Mouse (Mus musculus): ENCODE measurements around the gene Adam12.
"Not testable (repeated sequence)": the region's sequence is repeated elsewhere in the genome, so short reads cannot be mapped to it uniquely, and the experiment has no call there.

Gene Adam12

DNA sequence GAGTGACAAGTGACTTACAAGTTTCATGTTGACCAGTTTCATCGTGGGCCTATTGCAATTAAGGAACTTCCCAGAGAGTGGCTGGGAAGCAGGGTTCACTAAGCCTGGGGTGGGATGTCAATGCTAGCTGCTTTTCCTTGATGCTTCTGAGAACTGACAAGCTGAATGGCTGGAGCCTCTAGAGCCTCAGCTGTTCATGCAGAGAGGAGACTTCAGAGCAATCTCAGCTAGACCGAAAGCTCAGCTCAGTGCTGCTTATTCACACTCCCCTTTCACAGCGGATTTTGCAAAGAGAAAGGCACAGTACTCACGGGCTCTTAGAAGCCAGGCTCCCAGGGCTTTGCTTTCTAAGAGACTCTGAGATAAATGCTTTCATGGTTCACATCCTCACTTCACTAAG, 295.6 kb downstream of the Adam12 start:
- no peak for DNase-seq (ENCODE audit: low spot score in 2 of 2)

DNA sequence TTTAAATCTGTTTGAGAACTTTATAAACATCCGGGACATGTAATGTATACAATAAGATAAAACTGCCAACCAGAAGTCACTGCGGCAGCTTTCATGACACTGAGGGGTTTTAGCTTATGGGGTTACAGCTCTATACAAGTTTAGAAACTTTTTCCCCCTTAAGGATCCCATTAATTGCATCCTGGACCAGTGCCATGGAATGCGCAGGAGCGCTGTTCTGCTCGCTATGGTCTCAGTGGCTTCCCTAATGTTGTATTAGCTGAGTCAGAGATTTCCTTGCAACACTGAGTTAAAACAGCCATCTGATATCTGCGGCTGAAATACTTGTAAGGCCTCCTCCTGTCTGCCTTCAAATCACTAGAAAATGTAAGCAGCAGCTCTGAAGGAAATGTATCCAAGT, 298.6 kb downstream of the Adam12 start:
- no peak for DNase-seq (ENCODE audit: low spot score in 2 of 2)

- DNase-seq (ENCODE audit: low spot score in 2 of 2), result no peak
Observed at GRCm38 (mm10) chr7:133931481-133931880, 300.5 kb downstream of the Adam12 start.

GRCm38 (mm10) chr7:133928981-133929380, 303.0 kb downstream of the Adam12 start:
- no peak for DNase-seq (ENCODE audit: low spot score in 2 of 2)

DNA sequence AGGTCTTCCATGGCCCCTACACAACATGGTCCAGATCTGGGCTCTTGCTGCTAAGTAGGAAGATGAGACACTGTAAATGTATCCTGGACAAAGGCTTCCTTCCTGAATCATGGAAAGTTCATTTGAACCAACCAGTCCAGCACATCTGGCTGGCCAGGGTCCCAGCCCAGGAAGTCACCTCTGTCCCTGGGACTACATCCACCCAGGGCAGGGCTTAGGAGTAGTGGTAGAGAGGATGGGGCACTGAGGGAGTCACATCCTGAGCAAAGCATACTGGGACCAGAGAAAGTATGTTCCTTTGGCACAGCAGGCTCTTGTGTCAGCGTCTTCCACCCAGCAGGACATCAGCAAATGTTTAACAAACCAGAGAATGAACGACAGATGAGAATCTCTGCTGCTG, 306.2 kb downstream of the Adam12 start:
- no peak for DNase-seq (ENCODE audit: low spot score in 2 of 2)

- no peak for DNase-seq (ENCODE audit: low spot score in 2 of 2)
Observed at GRCm38 (mm10) chr7:133923994-133924393, 308.0 kb downstream of the Adam12 start.

DNA sequence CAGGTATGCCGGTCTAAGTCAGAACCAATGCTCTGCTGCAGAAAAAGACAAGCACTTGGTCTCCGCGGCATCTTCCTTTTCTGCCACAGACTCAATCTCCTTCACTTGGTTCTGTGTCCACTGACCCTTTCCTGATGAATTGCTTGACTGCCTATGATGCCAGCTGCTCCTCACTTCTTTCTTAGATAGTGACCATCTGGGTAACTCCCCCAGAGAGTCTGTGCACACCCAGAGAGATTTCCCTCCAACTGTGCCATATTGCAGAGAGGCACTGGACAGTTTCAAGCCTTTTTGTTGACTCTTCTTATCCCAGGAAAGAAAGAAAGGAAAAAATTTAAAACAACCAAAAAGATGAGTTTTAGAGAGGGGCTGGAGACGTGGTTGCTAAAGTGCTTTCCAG, 310.7 kb downstream of the Adam12 start:
- no peak for DNase-seq (ENCODE audit: low spot score in 2 of 2)

- no peak for DNase-seq (ENCODE audit: low spot score in 2 of 2)
Observed at GRCm38 (mm10) chr7:133920724-133921123, 311.2 kb downstream of the Adam12 start.

GRCm38 (mm10) chr7:133919918-133920317, 312.0 kb downstream of the Adam12 start:
- no peak for DNase-seq (ENCODE audit: low spot score in 2 of 2)

DNA sequence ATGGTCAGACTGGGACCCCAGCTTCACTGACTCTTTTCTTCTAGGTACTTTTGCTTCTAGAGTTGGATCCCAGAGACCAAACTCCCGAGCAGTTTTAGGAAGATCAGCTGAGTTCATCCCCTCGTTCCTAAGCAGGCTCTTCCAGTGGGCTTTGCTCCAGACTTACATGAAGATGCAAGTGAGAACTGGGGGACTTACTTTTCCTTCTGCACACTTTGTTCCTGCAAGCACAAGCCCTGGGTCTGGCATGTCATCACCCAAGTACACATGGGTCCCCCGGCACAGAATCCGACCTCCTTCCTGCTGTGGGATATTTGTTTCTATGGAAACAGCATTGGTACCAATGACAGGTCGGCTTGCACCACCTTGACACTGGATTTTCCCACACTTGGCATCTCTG, 312.6 kb downstream of the Adam12 start:
- DNase-seq (ENCODE audit: low spot score in 2 of 2), result no peak

GRCm38 (mm10) chr7:133916230-133916629, 315.7 kb downstream of the Adam12 start:
- no peak for DNase-seq (ENCODE audit: low spot score in 2 of 2)

DNA sequence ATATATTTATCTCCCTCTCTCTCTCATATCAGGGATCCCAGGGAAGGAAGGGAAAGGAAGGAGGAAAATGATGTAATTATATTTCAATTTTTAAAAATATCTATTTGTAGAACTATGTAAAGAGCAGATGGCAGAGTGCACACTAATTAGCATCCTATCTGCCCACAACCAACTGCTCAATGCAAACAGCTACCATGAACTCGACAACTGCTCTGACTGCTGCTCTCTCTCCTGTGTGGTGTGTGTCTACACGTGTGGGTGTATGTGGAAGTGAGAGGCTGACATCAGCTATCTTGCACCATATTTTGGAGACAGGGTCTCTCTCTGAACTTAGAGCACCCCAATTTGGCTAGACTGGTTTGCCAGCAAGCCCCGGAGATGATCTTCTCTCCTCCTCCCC, 320.1 kb downstream of the Adam12 start:
- no peak for DNase-seq (ENCODE audit: low spot score in 2 of 2)

DNA sequence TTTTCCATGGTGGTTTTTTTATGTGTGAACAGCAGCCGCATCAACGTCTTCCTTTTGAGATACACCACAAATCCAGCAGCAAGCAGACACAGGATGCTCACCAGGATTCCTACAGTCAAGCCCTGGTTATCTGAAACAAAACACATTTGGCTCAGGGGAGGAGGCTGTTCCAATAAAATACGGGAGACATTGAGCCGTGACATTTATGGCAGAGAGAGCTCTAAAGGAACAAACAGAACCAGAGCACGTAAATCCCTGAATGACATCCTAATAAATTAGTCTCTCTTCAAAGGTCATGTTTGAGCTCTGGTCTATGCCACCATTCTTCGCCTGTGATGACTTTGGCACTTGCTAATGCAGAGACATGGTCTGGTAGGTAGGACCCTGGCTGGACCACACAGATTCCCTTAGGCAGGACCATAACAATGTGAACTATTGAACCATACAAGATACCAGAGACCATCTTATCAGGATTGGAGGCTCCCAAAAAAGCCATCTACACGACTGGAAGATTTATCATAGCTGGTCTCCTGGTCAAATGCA, 322.0 kb downstream of the Adam12 start:
- DNase-seq (ENCODE audit: low spot score in 2 of 2), result no peak

GRCm38 (mm10) chr7:133908966-133909365, 323.0 kb downstream of the Adam12 start:
- DNase-seq (ENCODE audit: low spot score in 2 of 2), result no peak

- no peak for DNase-seq (ENCODE audit: low spot score in 2 of 2)
Observed at GRCm38 (mm10) chr7:133899391-133899790, 332.6 kb downstream of the Adam12 start.

DNA sequence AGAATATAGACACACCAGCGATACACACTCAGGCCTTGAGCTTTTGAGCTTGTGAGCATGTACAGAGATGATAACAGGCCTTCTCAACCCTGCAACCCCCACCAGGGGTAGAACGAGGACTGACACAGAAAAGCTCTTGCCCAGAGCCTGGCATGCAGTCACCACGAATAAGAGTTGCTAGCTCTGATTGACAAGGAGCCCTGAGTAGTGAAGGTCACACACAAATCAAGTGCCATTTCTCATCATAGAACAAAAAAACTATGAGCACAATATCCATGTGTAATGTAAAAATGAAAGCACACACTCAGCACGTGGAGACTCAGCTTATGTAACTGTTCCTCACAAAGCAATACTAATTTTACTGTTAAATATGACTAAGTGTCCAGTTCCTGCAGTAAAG, 340.1 kb downstream of the Adam12 start:
- no peak for DNase-seq (ENCODE audit: low spot score in 2 of 2)

GRCm38 (mm10) chr7:133891298-133891697, 340.6 kb downstream of the Adam12 start:
- no peak for DNase-seq (ENCODE audit: low spot score in 2 of 2)

GRCm38 (mm10) chr7:133889986-133890385, 342.0 kb downstream of the Adam12 start:
- DNase-seq (ENCODE audit: low spot score in 2 of 2), result no peak

GRCm38 (mm10) chr7:133888926-133889920, 342.7 kb downstream of the Adam12 start:
- DNase-seq (ENCODE audit: low spot score in 2 of 2), result no peak

DNA sequence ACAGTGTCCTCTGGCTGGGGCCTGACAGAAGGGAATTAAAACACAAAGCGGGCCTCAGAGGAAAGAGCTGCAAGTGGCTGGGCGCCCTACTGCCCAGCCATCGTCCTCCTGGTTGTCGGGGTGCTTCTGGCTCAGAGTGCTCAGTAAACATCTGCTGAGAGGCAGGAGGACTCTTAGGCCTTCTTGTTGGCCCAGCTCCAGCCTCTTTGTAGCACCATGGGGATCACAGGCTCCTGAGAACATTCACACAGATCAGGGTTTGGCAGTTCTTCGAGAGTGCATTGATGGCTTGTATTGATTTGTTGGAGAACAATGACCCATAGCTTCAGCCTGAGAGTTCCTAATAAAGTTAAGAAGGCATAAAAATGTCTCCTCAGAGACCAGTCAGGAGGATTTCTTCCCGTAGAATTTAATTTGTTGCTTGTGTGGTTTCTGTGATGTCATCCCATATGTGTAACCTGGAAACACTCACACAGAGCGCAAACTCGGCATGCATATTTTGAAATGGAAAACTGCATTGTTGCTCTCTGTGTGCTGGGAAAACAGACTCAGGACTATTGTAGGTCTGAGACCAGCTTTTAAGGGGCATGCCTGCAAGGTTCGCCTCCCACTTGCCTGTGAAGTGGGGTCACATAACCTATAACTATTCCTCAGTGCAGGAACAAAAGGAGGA, 347.1 kb downstream of the Adam12 start:
- DNase-seq (ENCODE audit: low spot score in 2 of 2), result not testable (repeated sequence)

DNA sequence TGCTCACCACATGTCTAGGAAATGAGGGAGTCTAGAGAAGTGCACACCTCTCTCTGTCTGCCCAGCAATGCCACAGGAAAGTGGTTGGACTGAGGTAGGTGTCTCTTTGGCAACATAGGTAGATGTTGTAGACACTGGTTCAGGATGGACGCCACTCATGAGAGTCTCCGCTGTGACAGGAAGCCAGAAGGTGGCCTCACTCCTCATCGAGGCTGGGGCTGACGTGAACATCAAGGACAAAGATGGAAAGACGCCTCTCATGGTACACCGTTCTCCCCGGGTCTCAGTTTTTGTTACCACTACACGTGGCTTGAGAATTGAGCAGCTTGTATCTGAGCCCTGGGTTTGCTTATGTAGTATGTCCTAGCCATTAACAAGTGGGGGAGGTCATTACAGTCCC, 352.2 kb downstream of the Adam12 start:
- no peak for DNase-seq (ENCODE audit: low spot score in 2 of 2)

DNA sequence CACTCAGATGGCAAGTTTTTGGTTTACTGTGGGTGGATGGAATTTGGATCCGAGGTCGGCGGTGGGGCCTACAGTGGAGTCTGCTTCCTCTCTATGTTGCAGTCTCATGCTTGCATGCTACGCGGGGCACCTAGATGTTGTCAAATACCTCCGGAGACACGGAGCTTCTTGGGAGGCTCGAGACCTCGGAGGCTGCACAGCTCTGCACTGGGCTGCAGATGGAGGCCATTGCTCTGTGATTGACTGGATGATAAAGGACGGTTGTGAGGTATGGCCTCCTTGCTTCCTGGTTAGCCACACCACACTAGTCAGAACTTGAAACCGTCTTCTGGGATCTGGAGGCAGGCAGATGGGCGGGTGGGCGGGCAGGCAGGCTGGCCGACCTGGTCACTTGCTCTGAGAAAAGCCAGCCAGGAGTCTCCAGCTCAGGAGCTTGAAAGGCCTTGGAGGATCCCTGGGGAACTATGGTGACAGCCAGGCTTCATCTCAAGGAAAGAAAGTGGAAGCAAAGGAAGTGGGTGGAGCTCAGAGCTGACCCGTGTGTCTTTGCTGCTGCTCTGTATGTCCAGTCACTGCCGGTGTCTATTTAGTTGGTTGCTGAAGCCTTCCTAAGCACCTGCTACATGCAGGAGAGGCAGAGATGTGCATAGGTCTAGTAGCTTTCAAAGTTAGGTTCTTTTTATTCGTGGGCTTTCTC, 355.2 kb downstream of the Adam12 start:
- DNase-seq (ENCODE audit: low spot score in 2 of 2), result no peak
